Mouse (Mus musculus) liver, embryonic 14.5 days (tissue): ENCODE measurements around the gene Efna5.

Experiments used
- CTCF ChIP-seq: IDR thresholded peaks from 2 replicates; pipeline ENCODE4 v1.5.1; 2016; ENCODE audit warnings: antibody characterized with exemption, low read depth, control low read depth
- EP300 ChIP-seq: IDR thresholded peaks from 2 replicates; pipeline ENCODE4 v1.6.1; 2016; ENCODE audit warnings: antibody characterized with exemption, low read depth

DNA sequence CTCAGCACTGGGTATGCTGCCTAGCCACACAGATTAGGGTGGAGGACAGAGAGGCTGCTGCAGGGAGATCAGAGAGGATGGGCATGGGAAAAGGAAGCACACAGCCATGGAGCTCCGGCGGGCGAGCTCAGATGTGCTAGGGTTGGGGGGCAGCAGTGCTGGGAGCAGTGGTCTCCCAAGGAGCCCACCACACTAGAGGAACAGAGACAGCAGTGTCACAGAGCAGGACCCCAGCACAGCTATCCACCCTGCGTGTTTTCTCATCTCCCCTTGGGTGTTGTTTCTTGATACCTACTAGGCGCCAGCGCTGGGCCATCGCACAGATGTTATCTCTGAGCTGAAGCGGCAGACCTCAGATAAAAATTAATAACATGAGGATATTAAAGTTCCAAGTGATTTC lies 234.3 kb downstream of the Efna5 start:
- TF ChIP-seq CTCF: no peak
- TF ChIP-seq EP300: no peak
